Mouse (Mus musculus): ENCODE measurements around the gene Lpar3. TPM values are rescaled to one million over a fixed set of nuclear protein-coding genes. Genes with fewer than 3 reads are reported as not detected.
A peak's percentile ranks its signal among the peaks of the same experiment; 100 is the strongest.

Lpar3 gene
- polyA plus RNA-seq, 1 experiment from 2014 or later: 9.5 TPM

DNA sequence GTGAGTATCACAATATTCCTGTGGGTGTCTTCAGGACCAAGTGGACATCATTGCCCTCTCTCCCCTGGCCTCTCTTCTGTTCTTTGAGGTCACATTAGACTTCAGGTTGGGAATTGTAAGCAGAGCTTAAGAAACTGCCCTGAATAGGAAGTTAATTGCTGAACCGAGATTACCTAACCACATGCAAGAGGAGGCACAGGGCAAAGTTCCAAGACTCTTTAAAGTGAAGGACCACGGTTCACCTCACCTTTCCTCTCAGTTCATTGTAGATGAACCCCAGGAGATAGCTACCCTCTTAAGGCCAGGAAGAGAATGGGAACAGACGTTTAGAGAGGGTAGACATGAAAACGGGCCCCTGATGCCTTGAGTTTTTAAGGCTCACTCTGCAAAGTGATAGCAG lies 3.5 kb downstream of the Lpar3 start:
- no peak overlapping the region for H3K9ac ChIP-seq (replicated peaks; ENCODE audit: low read depth)
- no peak overlapping the region for H3K4me2 ChIP-seq (replicated peaks; ENCODE audit: low read depth, low read length)
- no peak overlapping the region for H3K4me3 ChIP-seq (ENCODE audit: low read depth, low read length)
- TF ChIP-seq EP300 (IDR thresholded peaks at IDR 0.05) (no peak), CTCF (IDR thresholded peaks at IDR 0.05) (no peak)
- no peaks in the 10 kb centered on the region for H3K36me3 ChIP-seq (ENCODE audit: insufficient read depth, low read length)
- no peak overlapping the region for H3K27ac ChIP-seq (ENCODE audit: low read length)
- WGBS: 52% methylated on average over 4 of the region's 4 CpGs
- H3K4me1 ChIP-seq (ENCODE audit: insufficient read depth, low read depth, low read length): no peaks in the 10 kb centered on the region; the same call in 1 of the 2 replicates
- H3K9me3 ChIP-seq (ENCODE audit: low read length): no peaks in the 10 kb centered on the region
- DNase-seq (ENCODE audit: low spot score) (peak; percentile 50), ATAC-seq (no peak)
- H3K27me3 ChIP-seq (replicated peaks; ENCODE audit: insufficient read depth, low read length): no peaks in the 10 kb centered on the region

GRCm38 (mm10) chr3:146225061-146225761 lies 4.4 kb downstream of the Lpar3 start:
- Histone ChIP-seq H3K36me3 (ENCODE audit: insufficient read depth, low read length) (no peaks in the 10 kb centered on the region), H3K27me3 (replicated peaks; ENCODE audit: insufficient read depth, low read length) (no peaks in the 10 kb centered on the region), H3K9me3 (ENCODE audit: low read length) (no peaks in the 10 kb centered on the region), H3K27ac (ENCODE audit: low read length) (0 out of 2 replicates have a peak overlapping the region, but pooled peaks have one; percentile 43), H3K4me2 (replicated peaks; ENCODE audit: low read depth, low read length) (no peak overlapping the region), H3K4me3 (ENCODE audit: low read depth, low read length) (no peak overlapping the region), H3K9ac (replicated peaks; ENCODE audit: low read depth) (no peak overlapping the region), H3K4me1 (ENCODE audit: insufficient read depth, low read depth, low read length) (no peaks in the 10 kb centered on the region; the same call in 1 of the 2 replicates)
- DNase-seq (ENCODE audit: low spot score) (peak; percentile 78), ATAC-seq (0 out of 2 replicates have a peak, but pooled peaks have one; percentile 18)
- TF ChIP-seq CTCF (IDR thresholded peaks at IDR 0.05) (no peak), EP300 (IDR thresholded peaks at IDR 0.05) (peak; percentile 7; the same call in 1 of the 2 replicates)
- WGBS: 54% methylated on average over 7 of the region's 7 CpGs

DNA sequence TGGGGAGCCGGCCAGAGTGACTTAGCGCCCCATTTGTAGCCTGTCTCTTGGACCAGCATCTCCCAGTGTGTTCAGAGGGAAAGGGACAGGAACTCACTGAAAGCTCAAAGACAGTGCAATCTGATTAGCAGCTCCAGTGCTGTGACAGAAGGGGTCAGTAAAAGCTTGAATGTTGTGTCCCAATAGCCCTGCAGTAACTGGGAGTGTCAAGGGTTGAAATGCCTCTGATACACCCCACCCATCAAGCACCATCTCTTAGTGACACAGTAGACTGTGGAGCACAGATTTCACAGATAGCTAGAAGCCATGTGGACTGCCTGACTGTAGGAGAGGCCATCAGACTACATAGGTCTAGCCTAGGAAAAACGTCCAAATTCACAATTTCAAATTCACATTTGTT lies 6.7 kb downstream of the Lpar3 start:
- ATAC-seq (peak; percentile 34), DNase-seq (ENCODE audit: low spot score) (no peak)
- Histone ChIP-seq H3K4me2 (replicated peaks; ENCODE audit: low read depth, low read length) (no peak overlapping the region), H3K9me3 (ENCODE audit: low read length) (no peaks in the 10 kb centered on the region), H3K4me3 (ENCODE audit: low read depth, low read length) (no peak overlapping the region), H3K36me3 (ENCODE audit: insufficient read depth, low read length) (no peaks in the 10 kb centered on the region), H3K4me1 (ENCODE audit: insufficient read depth, low read depth, low read length) (no peaks in the 10 kb centered on the region; the same call in 1 of the 2 replicates), H3K27me3 (replicated peaks; ENCODE audit: insufficient read depth, low read length) (no peaks in the 10 kb centered on the region), H3K9ac (replicated peaks; ENCODE audit: low read depth) (no peak overlapping the region), H3K27ac (ENCODE audit: low read length) (no peak overlapping the region)
- TF ChIP-seq CTCF (IDR thresholded peaks at IDR 0.05) (peak; percentile 44), EP300 (IDR thresholded peaks at IDR 0.05) (no peak)
- 62% methylated on average over 3 of the region's 3 CpGs for WGBS

DNA sequence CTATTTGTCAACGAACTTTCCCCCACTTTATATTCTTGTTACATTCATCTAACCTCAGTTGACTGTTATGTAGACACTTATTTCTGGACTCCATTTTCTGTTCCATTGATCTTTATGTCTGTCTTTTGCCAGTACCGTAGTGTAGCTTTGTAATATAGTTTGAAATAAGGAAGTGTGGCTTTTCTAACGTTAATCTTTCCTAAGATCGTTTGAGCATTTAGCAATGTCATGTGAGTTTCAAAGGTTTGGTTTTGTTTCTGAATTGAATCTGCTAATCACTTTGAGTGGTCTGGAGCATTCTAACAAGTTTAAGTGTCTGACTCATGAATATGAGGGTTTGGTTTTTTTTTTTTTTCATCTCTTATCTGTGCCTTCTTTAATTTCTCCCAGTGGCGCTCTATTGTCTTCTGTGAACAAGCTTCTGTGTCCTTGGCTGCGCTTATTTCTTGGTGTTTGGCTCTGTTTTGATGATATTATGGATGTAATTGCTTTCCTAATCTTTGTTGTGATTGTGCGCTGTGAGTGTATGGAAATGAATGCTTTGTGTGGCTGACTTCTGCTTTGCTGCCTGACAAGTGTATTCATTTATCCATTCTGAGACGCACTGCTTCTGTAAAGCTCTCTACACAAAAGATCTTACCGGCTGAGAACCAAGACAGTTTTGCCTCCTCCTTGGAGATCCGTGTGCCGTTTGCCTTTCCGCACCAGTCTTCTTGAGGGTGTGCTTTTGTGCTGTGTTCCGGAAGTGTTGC lies 8.0 kb downstream of the Lpar3 start:
- Histone ChIP-seq H3K4me2 (replicated peaks; ENCODE audit: low read depth, low read length) (no peak overlapping the region), H3K36me3 (ENCODE audit: insufficient read depth, low read length) (no peaks in the 10 kb centered on the region), H3K27me3 (replicated peaks; ENCODE audit: insufficient read depth, low read length) (no peaks in the 10 kb centered on the region), H3K27ac (ENCODE audit: low read length) (no peak overlapping the region), H3K4me1 (ENCODE audit: insufficient read depth, low read depth, low read length) (no peaks in the 10 kb centered on the region; the same call in 1 of the 2 replicates), H3K9me3 (ENCODE audit: low read length) (no peaks in the 10 kb centered on the region), H3K4me3 (ENCODE audit: low read depth, low read length) (no peak overlapping the region), H3K9ac (replicated peaks; ENCODE audit: low read depth) (no peak overlapping the region)
- TF ChIP-seq CTCF (IDR thresholded peaks at IDR 0.05) (no peak), EP300 (IDR thresholded peaks at IDR 0.05) (no peak)
- ATAC-seq (no peak), DNase-seq (ENCODE audit: low spot score) (no peak)
- 79% methylated on average over 13 of the region's 13 CpGs for WGBS

GRCm38 (mm10) chr3:146232708-146233107 lies 11.9 kb downstream of the Lpar3 start:
- H3K4me2 ChIP-seq (replicated peaks; ENCODE audit: low read depth, low read length): no peak overlapping the region
- no peak for DNase-seq (ENCODE audit: low spot score)
- H3K4me3 ChIP-seq (ENCODE audit: low read depth, low read length): no peak overlapping the region
- H3K27ac ChIP-seq (ENCODE audit: low read length): no peak overlapping the region
- whole genome bisulfite sequencing: 47% methylated on average over 7 of the region's 7 CpGs
- TF ChIP-seq EP300 (IDR thresholded peaks at IDR 0.05) (no peak), CTCF (IDR thresholded peaks at IDR 0.05) (no peak)
- no peaks in the 10 kb centered on the region for H3K27me3 ChIP-seq (replicated peaks; ENCODE audit: insufficient read depth, low read length)
- H3K4me1 ChIP-seq (ENCODE audit: insufficient read depth, low read depth, low read length): no peaks in the 10 kb centered on the region
- no peak overlapping the region for H3K9ac ChIP-seq (replicated peaks; ENCODE audit: low read depth)
- no peaks in the 10 kb centered on the region for H3K9me3 ChIP-seq (ENCODE audit: low read length)
- ATAC-seq: no peak
- no peaks in the 10 kb centered on the region for H3K36me3 ChIP-seq (ENCODE audit: insufficient read depth, low read length)

DNA sequence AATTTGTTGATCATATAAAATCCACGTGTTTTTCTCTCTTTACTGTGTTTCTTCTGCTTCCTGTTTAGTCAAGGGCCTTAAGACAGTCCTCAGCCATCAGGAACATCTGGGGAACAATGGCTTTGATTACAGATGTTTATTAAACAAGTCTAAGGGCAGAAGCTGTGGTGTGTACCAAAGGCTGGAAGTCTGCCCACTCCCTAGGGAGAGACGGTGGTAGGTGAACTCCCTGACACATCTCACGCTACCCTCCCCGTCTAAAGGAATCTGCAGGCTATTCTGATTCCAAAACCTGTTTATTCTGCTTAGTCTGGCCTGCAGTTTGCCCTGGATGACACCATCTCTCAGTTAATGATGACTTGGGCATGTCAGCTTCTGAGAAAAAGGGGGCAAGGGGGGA lies 13.0 kb downstream of the Lpar3 start:
- Histone ChIP-seq H3K4me3 (ENCODE audit: low read depth, low read length) (no peak overlapping the region), H3K9ac (replicated peaks; ENCODE audit: low read depth) (no peak overlapping the region)
- ATAC-seq: peak; percentile 73

More for the DNA sequence above, 13.0 kb downstream of the Lpar3 start:
- no peak overlapping the region for H3K4me2 ChIP-seq (replicated peaks; ENCODE audit: low read depth, low read length)
- no peaks in the 10 kb centered on the region for H3K9me3 ChIP-seq (ENCODE audit: low read length)
- 20% methylated on average over 4 of the region's 4 CpGs for WGBS
- H3K36me3 ChIP-seq (ENCODE audit: insufficient read depth, low read length): no peaks in the 10 kb centered on the region
- peak; percentile 33 for DNase-seq (ENCODE audit: low spot score)
- no peaks in the 10 kb centered on the region for H3K4me1 ChIP-seq (ENCODE audit: insufficient read depth, low read depth, low read length)
- H3K27me3 ChIP-seq (replicated peaks; ENCODE audit: insufficient read depth, low read length): no peaks in the 10 kb centered on the region
- TF ChIP-seq CTCF (IDR thresholded peaks at IDR 0.05): no peak
- TF ChIP-seq EP300 (IDR thresholded peaks at IDR 0.05): peak; percentile 60
- H3K27ac ChIP-seq (ENCODE audit: low read length): no peak overlapping the region

Data from lung, postnatal 0 days (tissue).